Mouse (Mus musculus) gastrocnemius, postnatal 10 days (tissue): ENCODE results near the gene Relch. TPM values are rescaled to one million over a fixed set of nuclear protein-coding genes. Genes with fewer than 3 reads are reported as not detected.
"Not testable (repeated sequence)": the region's sequence is repeated elsewhere in the genome, so short reads cannot be mapped to it uniquely, and the experiment has no call there.

Experiments used
- DNase-seq: peaks from one replicate; pipeline ENCODE4 v3.0.0; 2021; ENCODE audit warnings: mixed read lengths
- total RNA-seq, 2 experiments: library from RNA; stranded (reverse); gene quantifications; 2 replicates each; pipeline ENCODE4 v1.2.3; 2021

Gene Relch
- total RNA-seq, 2 experiments from 2014 or later = 14.5 to 20.4 TPM

DNA sequence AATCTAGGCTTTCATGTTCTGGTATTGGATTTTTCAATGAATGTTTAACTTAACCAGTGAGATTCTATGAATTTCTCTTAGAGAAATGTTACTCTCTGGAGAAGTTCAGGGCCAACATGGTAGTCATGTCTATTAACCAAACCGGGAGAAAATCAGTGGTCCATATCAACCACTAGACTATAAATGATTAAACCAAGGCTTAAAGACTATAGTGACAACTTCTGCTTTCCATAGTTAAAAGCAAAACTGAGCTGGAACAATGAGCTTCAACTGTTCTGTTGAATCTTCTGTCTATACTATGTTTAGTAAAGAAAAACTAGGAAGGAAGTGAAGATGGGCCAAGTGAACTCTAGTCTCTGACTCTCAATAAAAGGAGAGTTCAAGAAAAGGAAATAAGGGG is 82.8 kb downstream of the Relch start:
- DNase-seq = no peak

DNA sequence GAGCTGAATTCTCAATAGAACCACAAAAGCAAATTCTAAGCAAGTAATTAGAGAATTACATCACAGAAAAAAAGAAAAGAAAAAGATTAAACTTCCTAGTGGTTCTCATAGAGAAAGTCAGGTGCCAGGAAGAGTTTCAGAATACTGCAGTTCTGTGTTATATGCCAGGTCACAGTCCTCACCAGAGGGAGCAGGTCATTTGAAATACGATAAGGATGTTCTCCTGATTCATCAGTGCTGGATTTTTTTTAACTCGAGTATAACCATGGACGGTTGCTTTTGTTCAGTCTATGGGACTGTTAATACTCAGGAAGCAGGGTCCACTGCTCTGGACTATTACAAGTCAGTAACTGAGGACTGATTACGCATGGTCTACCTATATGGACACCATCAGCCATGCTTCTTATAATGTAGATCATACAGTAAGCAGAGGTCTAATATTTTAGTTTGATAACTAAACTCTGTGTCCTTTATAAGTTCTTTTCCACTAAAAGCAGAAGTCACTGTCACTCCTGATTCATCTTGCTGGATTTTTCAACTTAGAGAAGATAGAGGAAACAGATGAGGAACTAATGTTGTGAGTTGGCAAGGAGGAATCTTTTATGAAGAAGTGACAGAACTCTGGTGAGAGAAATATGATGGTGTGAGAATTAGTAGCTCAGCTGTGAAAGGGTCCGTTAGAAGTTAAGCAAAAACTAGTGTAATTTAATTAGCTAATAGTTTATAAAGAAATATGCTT is 83.4 kb downstream of the Relch start:
- DNase-seq = no peak

DNA sequence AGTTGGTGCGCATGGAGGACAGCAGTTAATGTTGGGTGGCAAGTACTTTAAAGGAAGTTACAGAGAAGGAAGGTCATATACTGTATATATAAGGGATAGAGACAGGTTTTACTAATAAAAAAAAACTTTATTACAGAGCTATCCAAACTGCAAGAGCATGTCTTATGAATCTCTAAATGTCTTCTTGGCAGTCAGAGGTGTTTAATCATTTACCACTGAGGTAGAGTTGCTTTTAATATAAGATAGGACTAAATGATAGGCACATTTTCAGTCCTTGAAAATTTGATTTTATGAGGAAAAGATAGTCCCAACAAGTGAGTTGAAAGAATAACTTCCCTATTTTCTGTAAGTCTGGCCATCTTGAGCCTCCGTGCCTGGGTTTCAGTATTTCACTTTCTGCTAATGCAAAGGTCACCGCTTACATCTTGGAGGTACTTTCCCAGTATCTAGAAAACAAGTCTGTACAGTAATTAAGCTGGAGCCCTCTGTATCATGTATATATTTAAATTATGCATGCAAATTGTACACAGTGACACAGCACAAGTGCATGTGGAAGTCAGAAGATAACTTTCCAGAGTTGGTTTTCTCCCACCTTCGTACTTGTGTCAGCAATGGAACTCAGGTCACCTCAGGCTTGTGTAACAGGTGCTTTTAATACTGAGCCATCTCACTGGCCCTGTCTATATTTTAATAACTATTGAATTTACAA is 84.6 kb downstream of the Relch start:
- DNase-seq = no peak

DNA sequence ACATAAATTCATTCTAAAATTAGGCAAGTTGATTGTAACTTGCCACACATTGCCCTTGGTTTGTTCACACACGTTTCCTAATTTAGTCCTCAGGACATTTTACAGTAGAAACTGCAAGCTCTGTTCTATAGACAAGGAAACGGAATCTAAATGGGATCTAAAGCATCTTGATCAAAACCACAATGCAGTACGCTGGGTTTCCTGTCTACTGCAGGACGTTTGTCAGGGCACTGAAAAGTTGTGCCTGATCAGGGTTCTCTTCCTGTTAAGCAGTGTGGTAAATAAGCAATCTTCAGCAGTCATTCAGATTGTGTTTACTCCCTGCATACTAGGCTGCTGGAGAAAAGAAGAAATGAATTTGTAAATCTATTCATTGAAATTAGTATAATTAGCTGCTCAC is 88.5 kb downstream of the Relch start:
- DNase-seq = no peak

DNA sequence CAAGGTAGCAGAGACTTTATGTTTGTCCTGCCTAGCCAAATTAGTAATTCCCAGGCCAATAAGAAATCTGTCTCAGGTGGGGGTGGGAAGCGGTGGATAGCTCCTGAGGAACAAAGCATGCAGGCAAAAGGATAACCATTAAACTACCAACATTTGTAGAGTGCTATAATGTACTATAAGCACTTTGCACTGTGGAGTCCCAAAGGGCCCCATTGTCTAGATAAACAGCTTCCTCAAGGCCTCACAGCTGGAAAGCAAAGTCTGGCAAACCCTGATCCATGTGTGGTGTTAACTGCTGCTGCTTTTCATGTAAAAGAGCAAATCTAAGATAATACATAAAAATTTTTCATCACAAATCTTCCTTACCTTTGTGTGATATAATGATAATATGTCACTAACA is 89.3 kb downstream of the Relch start:
- DNase-seq = no peak

DNA sequence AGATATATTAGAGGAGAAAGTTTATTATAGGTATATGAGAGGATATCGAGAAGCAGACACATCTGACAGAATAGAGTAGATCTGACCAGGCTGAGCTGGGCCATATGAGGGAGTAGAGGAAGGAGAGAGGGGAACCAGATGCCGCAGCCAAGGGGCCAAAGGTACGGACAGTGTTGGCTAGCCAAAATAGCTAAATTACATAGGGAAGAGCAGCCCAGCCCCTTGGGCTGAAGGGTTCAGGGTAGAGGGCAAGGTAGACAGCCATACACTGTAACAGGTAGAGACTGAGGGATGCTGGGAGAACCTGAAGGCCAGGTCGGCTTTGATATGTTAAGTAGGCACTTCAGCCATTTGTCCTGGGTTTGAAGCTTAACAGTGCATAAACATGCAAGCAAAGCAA is 95.1 kb downstream of the Relch start:
- no peak for DNase-seq

DNA sequence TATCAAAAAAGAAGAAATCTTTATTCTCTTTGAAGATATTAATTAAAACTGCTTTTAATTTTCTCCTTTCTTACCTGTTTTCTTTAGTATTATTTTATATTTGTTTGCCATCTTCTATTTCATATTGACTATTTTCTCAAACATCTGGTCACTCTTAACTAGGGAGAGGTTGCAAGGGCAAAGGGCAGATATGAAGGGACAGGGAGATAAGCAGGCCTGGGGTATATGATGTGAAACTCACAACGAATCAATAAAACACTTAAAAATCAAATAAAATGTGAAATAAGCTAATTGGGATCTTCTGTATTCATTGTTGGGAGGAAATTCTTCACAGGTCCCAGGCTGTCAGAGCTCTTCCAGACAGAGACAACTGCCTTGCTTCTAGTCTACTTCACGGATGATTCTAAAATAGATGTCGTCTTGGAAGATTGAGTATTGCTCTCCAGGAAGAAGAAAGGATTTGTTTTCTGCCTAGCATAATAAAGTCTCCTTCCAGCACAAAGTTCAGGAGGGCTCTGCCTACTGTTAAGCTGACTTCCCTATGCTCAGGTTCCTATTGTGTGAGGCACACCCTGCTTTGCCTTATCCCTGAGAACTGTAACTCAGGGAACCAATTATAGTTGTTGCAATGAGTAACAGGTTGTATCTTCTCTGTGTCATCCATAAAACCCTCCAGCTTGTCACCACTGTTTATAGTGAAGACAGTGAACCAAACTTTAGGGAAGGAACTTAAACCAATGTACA is 95.9 kb downstream of the Relch start:
- DNase-seq = no peak

DNA sequence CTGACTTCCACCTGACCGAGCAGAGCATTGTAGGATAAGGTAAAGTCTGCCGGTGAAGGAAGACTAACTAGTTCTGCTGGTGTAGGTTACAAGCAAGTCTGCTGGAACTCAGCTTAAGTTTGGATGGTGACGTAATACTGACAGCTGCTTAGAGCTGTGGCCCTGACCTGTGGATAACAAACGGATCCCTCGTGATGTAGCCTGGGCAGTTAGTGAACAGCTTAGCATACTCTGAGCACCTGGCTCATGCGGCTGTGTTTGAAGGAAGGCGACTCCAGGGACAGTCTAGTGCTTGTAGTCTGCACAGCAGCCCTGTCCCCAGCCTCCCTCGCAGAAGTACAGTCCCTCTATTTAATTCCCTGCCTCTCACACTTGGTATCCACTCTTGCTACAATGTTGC is 101.9 kb downstream of the Relch start:
- no peak for DNase-seq

DNA sequence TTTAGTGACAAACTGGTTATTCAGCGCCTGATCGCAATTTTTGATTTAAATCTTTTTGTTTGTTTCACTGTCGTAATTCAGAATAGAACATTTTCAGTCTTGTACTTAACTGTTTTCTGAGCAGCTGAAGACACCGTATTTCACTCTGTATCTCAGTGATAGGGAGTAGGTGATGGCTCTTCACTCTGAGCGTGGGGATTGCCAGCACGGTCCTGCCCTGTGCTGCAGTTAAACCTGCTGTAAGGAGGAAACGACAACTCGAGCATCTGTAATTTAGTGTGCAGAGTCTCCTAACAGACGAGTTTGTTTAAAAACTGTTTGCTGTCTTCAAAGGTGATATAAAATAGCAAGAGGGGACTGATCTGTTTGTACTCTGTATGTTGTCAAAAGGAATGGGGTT is 102.4 kb downstream of the Relch start:
- DNase-seq = not testable (repeated sequence)

DNA sequence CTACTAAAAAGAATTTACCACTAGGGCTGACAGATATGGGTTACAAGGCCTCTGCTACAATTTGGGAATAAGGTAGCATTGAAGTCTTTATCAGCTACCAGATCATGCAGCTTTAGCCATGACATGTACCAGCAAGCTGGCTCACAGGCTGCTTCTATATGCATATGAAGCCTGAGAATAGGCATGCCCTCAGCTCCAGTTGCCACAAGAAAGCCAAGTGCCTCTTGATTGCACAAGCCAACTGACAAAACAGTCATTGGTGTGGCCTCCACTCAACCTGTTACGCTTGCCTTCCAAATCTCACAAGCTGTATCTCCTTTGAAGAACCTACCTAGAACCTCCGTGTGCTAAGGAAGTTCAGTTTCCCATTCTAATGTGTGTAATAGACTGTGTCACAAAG is 104.7 kb downstream of the Relch start:
- DNase-seq = no peak

DNA sequence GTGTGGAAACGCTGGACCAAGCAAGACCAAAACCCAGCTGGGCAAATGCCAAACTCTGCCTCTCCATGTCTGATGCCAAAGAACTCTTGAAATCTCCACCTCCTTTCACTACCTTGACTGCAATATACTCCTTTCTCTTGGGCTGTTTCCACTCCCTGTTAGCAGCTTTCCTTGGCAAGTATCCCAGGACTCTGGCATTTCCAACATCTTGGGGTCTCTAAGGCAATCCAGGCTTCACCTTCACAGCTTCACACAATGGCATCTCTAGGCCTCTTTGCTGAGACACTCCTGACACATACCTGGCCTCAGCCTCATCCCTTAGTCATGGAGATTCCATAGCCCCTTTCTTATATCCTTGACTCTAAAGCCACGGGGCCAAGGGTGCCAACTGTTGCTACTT is 107.0 kb downstream of the Relch start:
- no peak for DNase-seq

DNA sequence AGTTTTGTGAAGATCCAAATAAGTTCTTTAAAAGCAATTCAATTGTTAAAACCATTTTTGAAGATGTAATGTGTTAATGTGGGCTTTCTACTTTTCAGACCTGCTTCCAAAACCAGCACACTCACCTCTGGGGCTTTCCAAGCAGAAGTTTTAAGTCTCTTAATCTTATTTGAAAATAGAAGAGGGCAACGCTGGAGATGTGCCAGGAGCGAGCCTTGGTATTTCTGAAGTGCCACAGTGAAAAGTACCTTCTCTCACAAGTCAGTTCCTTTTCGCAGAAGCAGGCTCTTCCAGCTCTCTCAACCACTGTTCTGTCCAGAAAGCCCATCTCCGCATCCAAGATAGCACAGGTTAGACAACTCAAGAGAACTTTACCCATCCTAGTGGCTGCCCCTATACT is 112.8 kb downstream of the Relch start:
- DNase-seq = no peak

DNA sequence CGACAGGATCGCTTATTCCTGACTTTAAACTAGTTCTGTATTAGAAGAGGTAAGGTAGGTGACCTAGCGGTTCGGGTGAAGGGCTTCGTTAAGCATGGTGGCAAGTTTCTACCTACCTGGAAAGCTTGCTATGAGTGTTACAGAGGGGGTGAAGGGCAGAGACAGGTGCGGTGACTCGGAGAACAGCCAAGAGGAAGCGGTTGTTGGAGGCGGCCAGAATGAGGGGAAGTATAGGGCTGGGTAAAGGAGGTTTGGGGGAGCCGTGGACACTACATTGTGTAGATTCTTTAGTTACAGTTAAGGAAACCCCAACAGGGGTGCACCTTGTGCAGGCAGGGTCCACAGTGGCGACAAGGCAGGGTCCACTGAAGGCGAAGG is 116.4 kb downstream of the Relch start:
- no peak for DNase-seq

DNA sequence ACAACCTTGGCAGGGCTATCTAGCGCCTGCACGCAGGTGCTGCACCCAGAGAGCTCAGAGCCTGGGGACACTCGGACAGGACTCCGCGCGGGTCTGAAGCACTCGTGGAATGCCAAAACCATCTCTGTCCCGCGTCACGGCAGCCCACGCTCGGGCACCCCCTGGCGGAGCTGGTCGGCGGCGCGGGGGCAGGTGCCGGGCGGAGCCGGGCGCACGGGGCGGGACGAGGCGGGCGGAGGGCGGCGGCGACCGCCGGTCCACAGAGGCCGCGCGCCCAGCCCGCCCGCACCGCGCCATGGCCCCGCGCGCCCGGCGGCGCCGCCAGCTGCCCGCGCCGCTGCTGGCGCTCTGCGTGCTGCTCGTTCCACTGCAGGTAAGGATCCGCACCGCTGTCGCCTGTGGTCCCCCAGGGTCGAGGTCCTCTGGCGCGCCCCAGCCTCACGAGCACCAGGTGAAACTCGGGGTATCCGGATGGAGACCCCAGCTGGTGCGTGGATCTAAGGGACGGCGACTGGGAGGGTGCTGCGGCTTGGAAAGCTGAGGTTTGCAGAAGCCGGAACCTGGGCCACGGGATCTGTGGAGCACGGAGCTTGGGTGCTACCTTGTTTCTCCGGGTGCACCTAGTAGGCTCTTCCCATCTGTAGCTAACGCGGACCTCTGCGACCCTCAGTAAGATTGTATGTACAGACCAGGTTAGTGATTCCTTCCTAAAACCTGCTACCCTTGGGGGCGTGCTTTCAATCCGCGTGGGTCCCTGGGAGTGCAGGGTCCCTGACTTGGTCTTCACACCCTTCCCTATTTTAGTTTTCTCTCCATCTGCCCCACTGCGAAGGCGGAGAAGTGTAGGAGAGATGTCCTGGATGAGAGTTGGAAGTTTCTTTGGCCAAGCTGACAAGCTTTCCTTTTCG is 117.0 kb downstream of the Relch start, which contains the start of gene Tnfrsf11a:
Gene Tnfrsf11a, plus strand, starts transcription at position 262 of the 908 bp plus-strand sequence.
- DNase-seq = peak; percentile 68

DNA sequence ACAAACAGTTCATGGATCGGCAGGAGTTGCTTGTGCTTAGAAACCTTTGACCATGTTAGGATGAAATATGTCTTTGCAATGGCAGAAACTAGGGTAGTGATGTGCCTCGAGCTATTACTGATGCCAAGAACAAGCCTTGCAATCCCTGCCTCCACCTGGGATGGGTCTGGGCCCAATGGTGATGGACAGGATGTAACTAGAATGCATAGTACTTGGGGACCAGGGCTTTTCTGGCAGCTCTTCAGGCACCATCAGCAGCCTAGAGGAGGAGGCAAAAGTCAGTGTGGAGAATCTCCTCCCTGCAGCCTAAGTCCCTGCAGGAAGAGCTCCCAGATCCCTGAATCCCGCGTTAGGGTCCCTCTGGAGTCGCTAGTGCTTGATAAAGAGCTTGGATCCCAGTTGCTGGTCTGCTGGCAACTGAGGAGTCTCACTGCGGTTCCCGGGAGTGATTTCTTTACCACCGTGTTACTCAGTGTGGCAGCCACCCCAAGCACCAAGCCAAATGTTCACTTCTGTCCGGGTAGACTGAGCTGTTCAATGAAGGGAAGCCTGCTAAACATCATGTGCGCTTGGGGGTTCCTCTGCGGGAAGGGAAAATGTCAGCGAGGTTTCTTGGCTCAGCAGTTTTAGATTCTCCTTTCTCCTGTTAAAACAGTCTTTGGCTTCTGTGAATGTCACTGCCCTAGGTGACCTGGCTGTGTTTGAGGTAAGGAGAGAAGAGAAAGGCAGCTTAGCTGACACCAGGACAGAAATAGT is 117.9 kb downstream of the Relch start:
- DNase-seq = no peak

DNA sequence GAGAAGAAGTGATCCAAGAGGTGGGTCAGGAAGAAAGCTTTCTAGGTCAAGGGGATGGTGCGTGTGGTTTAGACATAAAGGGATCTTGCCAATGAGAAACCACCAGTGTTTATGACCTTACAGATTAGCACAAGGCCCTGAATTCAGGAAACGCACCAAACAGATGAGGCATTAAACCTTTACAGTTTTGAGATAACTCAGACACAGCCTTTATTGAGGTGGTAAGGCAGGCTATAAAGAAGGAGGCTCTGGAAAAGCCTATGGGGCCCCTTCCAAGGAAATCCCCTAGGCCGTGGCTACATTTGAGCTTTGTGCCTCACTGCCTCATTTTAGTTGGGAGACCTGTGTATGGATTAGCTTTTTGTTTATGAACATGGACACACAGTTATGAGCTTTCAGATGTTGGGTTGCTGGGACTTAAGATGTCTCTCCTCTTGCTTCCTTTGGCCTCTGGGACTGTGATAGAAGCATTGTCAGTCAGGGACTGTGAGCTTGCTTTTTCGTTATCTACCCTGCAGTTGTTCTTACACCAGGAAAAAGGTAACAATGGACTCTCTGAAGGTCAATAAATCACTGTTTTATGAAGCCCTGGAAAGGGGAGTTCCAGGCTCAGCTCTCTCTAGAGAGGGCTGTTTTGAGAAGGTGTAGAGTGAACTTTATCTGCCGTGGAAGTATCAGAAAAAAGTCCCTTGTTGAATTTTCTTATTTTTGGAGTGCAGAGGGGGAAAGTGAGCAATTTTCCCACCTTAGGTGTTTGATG is 120.8 kb downstream of the Relch start:
- no peak for DNase-seq

DNA sequence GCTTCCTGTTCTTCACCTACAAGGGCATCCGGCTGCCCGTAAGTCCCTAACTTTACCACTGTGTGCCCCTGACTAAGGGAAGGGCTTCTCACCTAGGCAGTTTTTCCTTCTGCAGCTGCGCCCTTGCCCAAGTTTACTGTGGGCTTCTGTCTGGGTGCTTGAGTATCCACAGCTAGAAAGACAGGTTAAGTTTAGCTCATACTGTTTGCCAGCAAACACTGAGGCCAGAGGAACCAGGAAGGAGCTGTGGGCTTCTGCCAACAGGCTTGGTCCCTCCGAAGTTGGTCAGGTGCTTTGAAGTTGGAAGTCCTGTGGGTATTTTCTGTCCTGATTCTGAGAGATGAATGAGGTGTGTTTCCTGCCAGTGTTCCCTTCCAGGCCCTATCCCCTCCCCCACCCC is 121.5 kb downstream of the Relch start:
- no peak for DNase-seq

DNA sequence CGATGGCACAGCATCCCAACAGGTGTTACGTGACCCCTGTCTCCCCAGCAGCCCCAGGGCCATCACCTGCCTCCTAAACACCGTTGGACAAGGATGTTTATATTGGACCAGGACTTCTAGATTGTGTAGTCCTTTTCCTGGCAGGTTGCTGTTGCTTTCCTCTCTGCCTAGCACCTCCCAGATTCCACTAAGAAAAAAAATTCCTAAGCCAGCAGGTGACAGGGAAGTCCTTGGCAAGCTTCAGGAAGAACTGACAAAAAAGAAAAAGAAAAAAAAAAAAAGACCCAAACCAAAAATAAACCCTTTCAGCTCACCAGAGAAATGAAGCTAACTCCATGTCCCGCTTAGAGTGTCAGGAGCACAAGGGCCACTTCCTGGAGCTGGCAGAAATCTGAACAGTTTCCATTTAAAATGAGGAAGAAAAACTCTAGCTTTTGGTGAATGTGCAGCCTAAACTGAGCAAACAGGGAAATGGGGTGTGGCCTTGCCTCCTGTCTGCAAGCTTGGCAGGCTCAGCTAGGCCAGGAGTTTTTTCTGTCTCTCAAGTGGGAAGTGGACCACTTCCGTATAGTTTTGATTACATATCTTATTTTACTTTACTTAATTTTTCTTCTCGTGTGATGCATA is 123.2 kb downstream of the Relch start:
- DNase-seq = no peak

DNA sequence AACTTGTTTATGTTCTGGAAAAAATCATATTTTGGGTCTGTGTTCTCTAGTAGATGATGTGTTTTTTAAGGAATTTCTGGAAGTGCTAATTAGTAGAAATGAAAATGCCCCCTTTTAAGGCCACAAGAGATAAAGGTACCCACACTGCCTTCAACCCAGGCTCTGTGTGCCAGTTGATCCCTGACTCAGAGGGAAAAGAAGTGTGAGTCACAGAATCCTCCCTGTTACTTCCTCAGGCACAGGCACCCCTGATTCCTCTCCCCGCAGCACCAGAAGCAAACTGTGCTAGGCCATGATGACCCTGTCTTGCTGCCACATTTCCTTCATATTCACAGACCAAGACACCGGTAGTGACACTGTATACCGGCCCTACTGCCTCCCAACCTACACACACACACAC is 126.4 kb downstream of the Relch start:
- DNase-seq = no peak

DNA sequence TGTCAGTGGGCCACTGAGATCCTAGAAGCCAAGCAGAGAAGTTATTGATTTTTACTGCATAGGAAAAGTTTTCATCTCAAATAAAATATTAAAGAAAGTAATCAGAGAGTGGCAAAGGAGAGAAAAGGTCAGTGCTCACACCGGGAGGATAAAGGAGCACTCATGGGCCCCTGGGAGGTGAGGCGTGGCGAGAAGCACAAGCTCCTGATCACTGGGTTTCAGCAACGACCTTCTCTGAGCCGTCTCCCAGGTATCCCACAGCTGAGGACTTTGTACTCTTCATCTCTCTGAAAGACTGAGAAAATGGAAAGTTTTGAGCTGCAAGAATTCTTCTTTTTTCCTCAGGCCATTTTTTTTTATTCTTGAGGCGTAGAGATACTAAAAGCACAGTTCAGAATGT is 131.0 kb downstream of the Relch start:
- no peak for DNase-seq
